Mouse (Mus musculus): Measurements from ENCODE around the gene Fibp. TPM values are rescaled to one million over a fixed set of nuclear protein-coding genes. Genes with fewer than 3 reads are reported as not detected.

The Fibp gene
- polyA plus RNA-seq, 1 experiment from 2014 or later = 98.0 TPM

- Histone ChIP-seq H3K36me3 (peaks cover 33% of the 10 kb centered on the region), H3K27me3 (ENCODE audit: low read depth, poor library complexity, severe bottlenecking) (no peaks in the 10 kb centered on the region), H3K27ac (replicated peaks) (no peak overlapping the region), H3K4me3 (no peak overlapping the region), H3K4me1 (0 out of 2 replicates have a peak, but pooled peaks cover 2% of the 10 kb centered on the region), H3K9me3 (replicated peaks) (no peaks in the 10 kb centered on the region)
- no peak for DNase-seq (ENCODE audit: low spot score)
- WGBS = 94% methylated on average over 2 of the region's 2 CpGs
Observed at GRCm38 (mm10) chr19:5500330-5500875, 40.0 kb downstream of the Fibp start.

GRCm38 (mm10) chr19:5503687-5504086, 43.3 kb downstream of the Fibp start, which contains the start of gene 1700020D05Rik:
1700020D05Rik (minus strand) TSS chr19:5503787.
- Histone ChIP-seq H3K4me3 (no peak within 1 kb of the TSS), H3K27ac (replicated peaks) (no peak within 1 kb of the TSS), H3K4me1 (0 out of 2 replicates have a peak, but pooled peaks cover 2% of the 10 kb centered on the region), H3K36me3 (0 out of 2 replicates have a peak, but pooled peaks cover 6% of the 10 kb centered on the region), H3K27me3 (ENCODE audit: low read depth, poor library complexity, severe bottlenecking) (no peaks in the 10 kb centered on the region), H3K9me3 (replicated peaks) (peaks cover 7% of the 10 kb centered on the region; the same call in 1 of the 2 replicates)
- DNase-seq (ENCODE audit: low spot score) = no peak
- 48% methylated on average over 17 of the region's 17 CpGs for WGBS

- peak within 1 kb of the TSS; percentile 60 for H3K4me3 ChIP-seq
- H3K27me3 ChIP-seq (ENCODE audit: low read depth, poor library complexity, severe bottlenecking) = peaks cover 7% of the 10 kb centered on the region; the same call in 1 of the 2 replicates
- H3K36me3 ChIP-seq = no peaks in the 10 kb centered on the region
- peak within 1 kb of the TSS; percentile 87 for H3K27ac ChIP-seq (replicated peaks)
- peaks cover 22% of the 10 kb centered on the region for H3K4me1 ChIP-seq
- peak; percentile 94 for DNase-seq (ENCODE audit: low spot score)
- WGBS = 3% methylated on average over 47 of the region's 47 CpGs
- peaks cover 11% of the 10 kb centered on the region; the same call in 1 of the 2 replicates for H3K9me3 ChIP-seq (replicated peaks)
Observed at GRCm38 (mm10) chr19:5510031-5511026, 49.9 kb downstream of the Fibp start, which contains the start of gene Snx32. Snx32 (minus strand) TSS chr19:5510538.

- H3K27me3 ChIP-seq (ENCODE audit: low read depth, poor library complexity, severe bottlenecking) = peaks cover 7% of the 10 kb centered on the region; the same call in 1 of the 2 replicates
- H3K4me1 ChIP-seq = peaks cover 26% of the 10 kb centered on the region
- H3K9me3 ChIP-seq (replicated peaks) = peaks cover 11% of the 10 kb centered on the region; the same call in 1 of the 2 replicates
- DNase-seq (ENCODE audit: low spot score) = no peak
- WGBS = 46% methylated on average over 15 of the region's 15 CpGs
- peak overlapping the region; percentile 87 for H3K27ac ChIP-seq (replicated peaks)
- H3K4me3 ChIP-seq = peak overlapping the region; percentile 60
- H3K36me3 ChIP-seq = no peaks in the 10 kb centered on the region
Observed at GRCm38 (mm10) chr19:5511074-5511632, 50.7 kb downstream of the Fibp start.

DNA sequence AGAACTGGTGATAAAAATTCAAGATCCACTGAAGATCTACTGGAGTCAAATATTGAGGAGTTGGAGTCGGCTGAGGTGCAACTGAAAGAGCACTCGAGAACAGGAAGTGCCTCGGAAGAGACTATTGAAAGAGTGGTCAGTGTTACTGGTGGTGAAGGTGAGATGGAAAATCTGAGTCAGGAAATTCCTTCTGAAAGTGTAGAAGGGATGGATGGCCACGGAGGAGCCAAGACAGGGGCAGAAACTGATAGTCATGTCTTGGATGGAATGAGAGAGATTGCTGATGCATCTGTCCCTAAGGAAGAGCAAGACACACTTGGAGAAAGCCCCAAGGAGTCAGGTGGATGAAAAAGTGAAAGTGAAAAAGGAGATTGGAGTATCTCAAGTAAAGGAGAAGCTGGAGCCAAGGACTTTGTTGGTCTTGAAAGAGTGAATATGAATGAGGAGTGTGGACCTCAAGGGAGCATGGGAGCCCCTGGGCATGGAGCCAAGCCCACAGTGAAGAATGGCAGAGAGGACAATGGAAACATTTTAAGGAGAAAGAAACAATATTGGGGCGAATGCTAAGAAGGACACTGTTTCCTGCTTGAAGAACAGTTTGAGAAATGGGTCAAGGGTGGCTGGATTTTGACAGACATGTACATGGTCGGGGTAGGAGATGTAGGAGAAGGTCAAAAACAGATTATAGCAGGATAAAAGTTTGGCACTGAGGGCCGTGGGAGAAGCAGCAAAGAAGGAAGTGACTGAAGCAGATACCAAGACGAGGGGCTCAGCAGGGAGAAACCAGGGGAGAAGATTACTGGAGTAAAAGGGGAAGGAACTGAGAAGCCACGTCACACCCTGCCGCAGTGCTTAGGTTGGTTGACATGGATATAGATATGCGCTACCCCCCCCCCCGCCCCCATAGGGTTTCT, 51.9 kb downstream of the Fibp start:
- Histone ChIP-seq H3K4me3 (no peak overlapping the region), H3K27me3 (ENCODE audit: low read depth, poor library complexity, severe bottlenecking) (peaks cover 7% of the 10 kb centered on the region; the same call in 1 of the 2 replicates), H3K27ac (replicated peaks) (no peak overlapping the region), H3K36me3 (no peaks in the 10 kb centered on the region), H3K4me1 (peaks cover 26% of the 10 kb centered on the region), H3K9me3 (replicated peaks) (peaks cover 11% of the 10 kb centered on the region; the same call in 1 of the 2 replicates)
- 87% methylated on average over 12 of the region's 12 CpGs for WGBS
- DNase-seq (ENCODE audit: low spot score) = no peak

GRCm38 (mm10) chr19:5513005-5513349, 52.6 kb downstream of the Fibp start:
- peaks cover 10% of the 10 kb centered on the region; the same call in 1 of the 2 replicates for H3K9me3 ChIP-seq (replicated peaks)
- H3K27ac ChIP-seq (replicated peaks) = no peak overlapping the region
- DNase-seq (ENCODE audit: low spot score) = no peak
- WGBS = 85% methylated on average over 3 of the region's 3 CpGs
- peaks cover 26% of the 10 kb centered on the region for H3K4me1 ChIP-seq
- H3K27me3 ChIP-seq (ENCODE audit: low read depth, poor library complexity, severe bottlenecking) = peaks cover 7% of the 10 kb centered on the region; the same call in 1 of the 2 replicates
- no peak overlapping the region for H3K4me3 ChIP-seq
- no peaks in the 10 kb centered on the region for H3K36me3 ChIP-seq

Other genes with a start within 250 kb of the Fibp start
- gene Pacs1, start 187.5 kb upstream of the Fibp start, polyA plus RNA-seq (2016; fragmentation: Nextera tagmentation; extraction: Ambion mirVana) = 21.3 and 23.7 TPM in 2 replicates
- gene Sf3b2, start 165.2 kb upstream of the Fibp start, polyA plus RNA-seq (2016; fragmentation: Nextera tagmentation; extraction: Ambion mirVana) = 468 and 500 TPM in 2 replicates
- gene Gal3st3, start 162.3 kb upstream of the Fibp start, polyA plus RNA-seq (2016; fragmentation: Nextera tagmentation; extraction: Ambion mirVana) = 10.8 and 15.4 TPM in 2 replicates
- gene Catsper1, start 124.9 kb upstream of the Fibp start, polyA plus RNA-seq (2016; fragmentation: Nextera tagmentation; extraction: Ambion mirVana) = not detected in 2 replicates
- gene Cst6, start 111.0 kb upstream of the Fibp start, polyA plus RNA-seq (2016; fragmentation: Nextera tagmentation; extraction: Ambion mirVana) = 0.67 TPM in 1 of 2 replicates, not detected in the other
- 86.9 and 89.4 TPM in 2 replicates for gene Eif1ad, start 93.9 kb upstream of the Fibp start, polyA plus RNA-seq (2016; fragmentation: Nextera tagmentation; extraction: Ambion mirVana)
- 575 and 616 TPM in 2 replicates for gene Banf1, start 93.4 kb upstream of the Fibp start, polyA plus RNA-seq (2016; fragmentation: Nextera tagmentation; extraction: Ambion mirVana)
- gene Sart1, start 71.9 kb upstream of the Fibp start, polyA plus RNA-seq (2016; fragmentation: Nextera tagmentation; extraction: Ambion mirVana) = 88.2 and 96.2 TPM in 2 replicates
- 0.39 TPM in 1 of 2 replicates, not detected in the other for gene Tsga10ip, start 58.1 kb upstream of the Fibp start, polyA plus RNA-seq (2016; fragmentation: Nextera tagmentation; extraction: Ambion mirVana)
- gene Drap1, start 35.6 kb upstream of the Fibp start, polyA plus RNA-seq (2016; fragmentation: Nextera tagmentation; extraction: Ambion mirVana) = 221 and 228 TPM in 2 replicates
- gene AI837181, start 35.5 kb upstream of the Fibp start, polyA plus RNA-seq (2016; fragmentation: Nextera tagmentation; extraction: Ambion mirVana) = 45.1 and 48.5 TPM in 2 replicates
- not detected in 2 replicates for gene Fosl1, start 13.1 kb upstream of the Fibp start, polyA plus RNA-seq (2016; fragmentation: Nextera tagmentation; extraction: Ambion mirVana)
- gene Ccdc85b, start 2.7 kb upstream of the Fibp start, polyA plus RNA-seq (2016; fragmentation: Nextera tagmentation; extraction: Ambion mirVana) = 5.5 and 6.0 TPM in 2 replicates
- 1.7 and 2.7 TPM in 2 replicates for gene Ctsw, start 7.9 kb downstream of the Fibp start, polyA plus RNA-seq (2016; fragmentation: Nextera tagmentation; extraction: Ambion mirVana)
- 67.6 and 69.1 TPM in 2 replicates for gene Efemp2, start 13.3 kb downstream of the Fibp start, polyA plus RNA-seq (2016; fragmentation: Nextera tagmentation; extraction: Ambion mirVana)
- gene Mus81, start 27.8 kb downstream of the Fibp start, polyA plus RNA-seq (2016; fragmentation: Nextera tagmentation; extraction: Ambion mirVana) = 41.3 and 47.0 TPM in 2 replicates
- 3,131 and 3,331 TPM in 2 replicates for gene Cfl1, start 29.8 kb downstream of the Fibp start, polyA plus RNA-seq (2016; fragmentation: Nextera tagmentation; extraction: Ambion mirVana)
- gene 1700020D05Rik, start 43.2 kb downstream of the Fibp start, polyA plus RNA-seq (2016; fragmentation: Nextera tagmentation; extraction: Ambion mirVana) = not detected in 2 replicates
- gene Snx32, start 49.9 kb downstream of the Fibp start, polyA plus RNA-seq (2016; fragmentation: Nextera tagmentation; extraction: Ambion mirVana) = 9.6 and 15.3 TPM in 2 replicates
- 0.16 and 0.29 TPM in 2 replicates for gene Ovol1, start 100.0 kb downstream of the Fibp start, polyA plus RNA-seq (2016; fragmentation: Nextera tagmentation; extraction: Ambion mirVana)
- gene Ap5b1, start 107.4 kb downstream of the Fibp start, polyA plus RNA-seq (2016; fragmentation: Nextera tagmentation; extraction: Ambion mirVana) = 1.6 and 2.3 TPM in 2 replicates
- gene Rnaseh2c, start 141.3 kb downstream of the Fibp start, polyA plus RNA-seq (2016; fragmentation: Nextera tagmentation; extraction: Ambion mirVana) = 186 and 200 TPM in 2 replicates
- gene Kat5, start 149.6 kb downstream of the Fibp start, polyA plus RNA-seq (2016; fragmentation: Nextera tagmentation; extraction: Ambion mirVana) = 65.6 and 74.8 TPM in 2 replicates
- 28.7 and 31.2 TPM in 2 replicates for gene Rela, start 176.9 kb downstream of the Fibp start, polyA plus RNA-seq (2016; fragmentation: Nextera tagmentation; extraction: Ambion mirVana)
- 22.3 and 22.9 TPM in 2 replicates for gene Sipa1, start 203.1 kb downstream of the Fibp start, polyA plus RNA-seq (2016; fragmentation: Nextera tagmentation; extraction: Ambion mirVana)
- gene Map3k11, start 228.1 kb downstream of the Fibp start, polyA plus RNA-seq (2016; fragmentation: Nextera tagmentation; extraction: Ambion mirVana) = 28.7 and 29.9 TPM in 2 replicates
- gene Pcnx3, start 228.3 kb downstream of the Fibp start, polyA plus RNA-seq (2016; fragmentation: Nextera tagmentation; extraction: Ambion mirVana) = 22.8 and 25.6 TPM in 2 replicates
- gene Kcnk7, start 243.8 kb downstream of the Fibp start, polyA plus RNA-seq (2016; fragmentation: Nextera tagmentation; extraction: Ambion mirVana) = 0.20 TPM in 1 of 2 replicates, not detected in the other